Mouse (Mus musculus) lung, postnatal 4 days (tissue): ENCODE results near the gene Rai1.
A peak's percentile ranks its signal among the peaks of the same experiment; 100 is the strongest.

Experiments used
- DNase-seq, 2 experiments: peaks; one replicate each; pipeline ENCODE4 v3.0.0; 2021

Rai1 gene

DNA sequence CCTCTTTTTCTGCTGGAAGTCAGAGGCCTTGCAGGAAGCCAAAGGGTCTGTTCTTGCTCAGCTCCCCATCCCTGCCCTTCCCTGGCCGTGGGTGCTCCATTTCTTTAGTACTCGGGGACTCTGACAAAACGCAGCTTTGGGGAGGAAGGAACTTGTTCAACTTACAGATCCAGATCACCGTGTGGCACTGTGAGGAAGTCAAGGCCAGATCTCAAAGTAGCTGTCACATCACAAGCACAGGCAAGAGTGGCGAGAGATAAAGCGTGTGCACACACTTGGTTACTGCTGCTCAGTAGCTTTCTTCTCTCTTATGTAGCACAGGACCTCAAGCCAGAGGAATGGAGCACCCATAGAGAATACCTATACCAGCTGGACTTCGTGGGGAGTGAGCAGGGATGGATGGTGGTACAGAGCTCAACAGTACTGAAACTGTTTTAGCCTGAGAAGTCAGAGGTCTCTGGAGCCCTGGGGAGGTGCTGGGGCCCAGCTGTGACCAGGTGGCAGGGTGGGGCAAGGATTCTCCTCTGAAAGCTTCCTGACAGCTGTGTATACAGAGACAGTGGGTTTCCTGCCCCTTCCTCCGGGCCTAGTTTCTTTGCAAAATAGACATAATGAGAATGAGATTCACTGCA lies 5.1 kb upstream of the Rai1 start:
- no peak for DNase-seq

DNA sequence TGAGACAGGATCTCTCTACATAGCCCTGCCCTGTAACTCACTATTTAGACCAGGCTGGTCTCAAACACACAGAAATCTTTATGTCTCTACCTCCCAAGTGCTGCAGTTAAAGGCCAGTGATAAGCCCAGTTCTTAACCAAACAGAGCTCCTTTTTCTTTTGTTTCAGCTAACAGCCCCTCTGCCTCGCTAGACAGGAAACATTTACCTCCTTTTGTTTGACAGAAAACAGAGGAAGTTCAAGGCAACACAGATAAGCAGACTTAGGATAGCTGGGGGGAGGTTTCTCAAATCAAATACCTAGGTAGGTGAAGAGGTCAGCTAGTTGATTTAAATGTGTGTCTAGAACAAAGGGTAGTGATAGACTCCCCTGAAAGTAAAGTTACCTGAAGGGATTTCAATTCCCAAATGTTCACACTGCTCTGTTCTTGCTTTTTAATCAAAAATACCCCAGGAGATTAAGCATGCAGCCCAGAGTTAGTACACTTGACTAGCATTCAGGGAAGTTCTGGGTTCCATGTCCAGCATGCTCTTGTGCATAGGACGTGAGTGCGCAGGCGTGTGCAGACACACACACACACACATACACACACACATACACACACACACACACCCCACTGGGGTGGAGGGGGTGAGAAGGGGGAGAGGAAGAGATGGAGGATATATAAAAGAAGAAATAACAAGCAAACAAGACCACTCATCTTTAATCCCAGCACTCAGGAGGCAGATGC lies 3.8 kb upstream of the Rai1 start:
- DNase-seq: no peak

DNA sequence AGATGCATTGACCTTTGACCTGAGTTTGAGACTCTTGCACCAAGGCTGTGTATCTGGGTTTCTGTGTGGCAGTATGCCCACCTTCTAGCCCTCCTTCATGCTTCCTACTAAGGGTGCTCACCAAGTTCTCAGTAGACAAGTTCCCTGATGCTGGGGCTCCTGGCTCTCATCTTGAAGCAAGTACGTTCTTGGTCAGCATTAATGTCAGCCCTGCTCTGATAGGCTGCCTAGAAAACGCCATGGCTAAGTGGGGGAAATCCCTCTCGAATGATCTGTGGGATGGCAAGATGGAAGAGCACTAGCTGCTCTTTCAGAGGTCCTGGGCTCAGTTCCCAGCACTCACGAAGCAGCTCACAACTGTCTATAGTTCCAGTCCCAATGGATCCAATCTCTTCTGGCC lies 2.8 kb upstream of the Rai1 start:
- DNase-seq: no peak

DNA sequence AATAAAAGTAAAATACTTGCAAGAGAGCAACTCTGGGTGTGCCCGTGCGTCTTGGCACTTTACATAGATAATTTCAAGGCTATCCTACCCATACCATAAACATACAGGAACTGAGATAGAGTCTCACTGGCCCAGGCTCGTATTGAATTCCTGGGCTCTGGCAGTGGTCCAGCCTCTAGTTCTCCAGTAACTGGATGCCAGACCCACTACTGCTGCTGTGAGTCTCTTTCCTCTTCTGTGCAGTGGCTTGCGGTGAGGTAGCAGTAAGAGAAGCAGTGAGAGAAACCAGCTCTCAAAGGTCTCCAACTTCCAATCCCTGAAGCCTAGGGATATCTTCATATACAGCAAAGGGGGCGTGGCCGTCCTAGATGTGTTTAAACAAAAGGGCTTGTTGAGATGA lies 2.1 kb upstream of the Rai1 start:
- peak; percentile 65 to 68 for DNase-seq

DNA sequence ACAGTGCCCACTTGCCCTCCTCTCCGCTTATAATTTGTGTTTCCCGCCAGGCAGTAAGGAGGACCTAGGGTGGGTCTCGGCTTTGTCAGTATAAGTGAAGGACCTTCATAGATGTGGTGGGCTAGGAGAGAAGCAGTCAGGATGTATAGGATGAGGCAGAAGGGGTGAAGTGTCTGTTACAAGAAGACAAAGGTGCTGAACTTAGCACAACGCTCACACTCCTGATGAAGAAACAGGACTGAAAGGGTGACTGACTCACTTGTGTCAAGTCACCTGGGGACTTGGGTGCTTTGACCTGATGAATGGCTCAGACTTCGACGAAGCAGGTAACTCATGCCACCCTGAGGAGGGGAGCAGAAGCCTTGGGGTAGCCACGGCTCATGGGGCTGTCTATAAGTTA lies 1.2 kb upstream of the Rai1 start:
- no peak for DNase-seq

DNA sequence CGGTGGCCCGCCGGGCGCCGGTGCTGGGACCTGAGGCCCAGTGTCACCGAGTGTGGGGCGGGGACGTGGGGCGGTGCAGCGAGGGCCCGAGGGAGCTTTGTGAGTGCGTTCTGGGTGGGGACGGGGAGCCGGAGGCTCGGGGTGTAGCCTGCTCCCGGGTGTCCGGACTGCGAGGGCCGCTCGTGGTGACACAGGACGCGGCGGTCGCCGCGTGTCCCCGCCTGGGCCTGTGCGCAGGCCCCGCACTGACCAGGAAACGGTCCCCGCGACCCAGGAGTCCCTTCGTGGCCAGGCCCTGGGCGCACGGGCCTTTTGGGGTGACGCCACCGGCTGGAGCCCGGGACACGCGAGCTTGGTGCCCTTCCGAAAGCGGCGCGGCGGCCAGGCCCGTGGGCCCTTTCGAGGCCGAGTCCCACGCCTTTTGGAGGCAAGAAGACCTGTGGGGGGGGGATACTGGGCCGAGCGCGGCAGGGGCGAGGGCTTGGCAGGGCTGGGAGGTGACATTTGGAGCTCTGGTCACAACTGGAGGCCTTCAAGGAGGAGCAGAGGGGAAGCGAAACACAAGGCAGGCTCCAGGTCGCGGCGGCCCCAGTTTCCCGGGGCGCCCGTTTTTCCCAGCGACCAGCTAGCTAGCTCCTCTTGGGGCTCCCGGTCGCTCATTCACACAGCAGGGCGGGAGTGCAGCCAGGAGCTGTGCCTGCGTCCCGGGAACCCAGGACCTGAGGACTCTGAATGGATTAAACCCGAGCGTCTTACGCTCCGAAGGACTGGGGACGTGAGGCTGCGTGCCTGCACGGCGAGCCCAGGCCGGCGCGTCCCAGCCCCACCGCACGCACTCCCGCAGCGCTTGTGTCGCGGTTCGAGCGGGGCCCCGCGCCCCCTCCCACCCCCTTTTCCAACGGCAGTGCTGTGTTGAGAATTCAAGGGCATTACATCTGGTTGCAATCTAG lies 1.1 kb downstream of the Rai1 start:
- peak; percentile 78 to 83 for DNase-seq

DNA sequence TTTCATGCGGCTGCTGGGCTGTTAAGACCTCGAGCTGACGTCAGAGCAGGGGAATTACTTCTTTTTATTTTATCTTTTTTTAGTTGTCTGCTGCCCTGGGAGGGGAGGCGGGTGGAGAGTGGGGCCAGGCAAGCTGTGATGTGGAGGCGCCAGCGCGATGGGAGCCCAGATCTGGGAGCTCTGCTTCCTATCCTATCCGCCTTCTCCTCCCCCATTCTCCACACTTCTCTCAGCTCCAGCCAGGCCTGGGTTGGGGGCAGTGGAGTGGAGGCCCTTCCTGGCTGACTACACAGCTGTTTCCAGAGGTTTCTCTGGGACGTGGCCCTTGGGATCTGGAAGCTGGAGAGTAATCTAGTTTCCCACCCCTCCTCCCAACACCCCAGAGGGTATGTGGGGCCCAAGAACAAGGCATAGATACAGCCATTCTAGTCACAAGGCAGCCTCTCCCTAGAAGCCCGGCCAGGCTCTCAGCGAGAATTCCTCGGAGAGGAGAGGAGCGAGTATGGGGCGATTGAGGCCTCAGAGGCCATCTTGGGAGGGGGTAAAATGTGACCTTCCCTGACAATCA lies 1.8 kb downstream of the Rai1 start:
- DNase-seq: peak; percentile 57 to 72

DNA sequence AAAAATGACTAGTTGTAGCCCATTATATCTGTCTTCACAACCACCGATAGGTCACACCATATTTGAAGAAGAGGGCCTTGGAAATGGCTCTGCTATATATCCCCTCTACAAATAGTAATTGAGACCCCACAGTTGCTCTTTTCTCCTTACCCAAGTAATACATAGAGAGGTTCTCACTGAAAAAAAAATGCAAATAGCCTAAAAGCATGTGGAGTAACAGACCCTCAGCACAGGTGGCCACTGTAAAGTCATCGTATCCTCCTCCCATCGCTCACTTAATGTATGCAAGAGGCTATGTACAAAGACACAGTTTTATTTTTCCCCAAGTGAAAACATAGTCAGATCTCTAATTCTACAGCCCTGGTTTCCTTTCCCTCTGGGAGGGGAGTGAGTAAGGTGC lies 2.6 kb downstream of the Rai1 start:
- no peak for DNase-seq

DNA sequence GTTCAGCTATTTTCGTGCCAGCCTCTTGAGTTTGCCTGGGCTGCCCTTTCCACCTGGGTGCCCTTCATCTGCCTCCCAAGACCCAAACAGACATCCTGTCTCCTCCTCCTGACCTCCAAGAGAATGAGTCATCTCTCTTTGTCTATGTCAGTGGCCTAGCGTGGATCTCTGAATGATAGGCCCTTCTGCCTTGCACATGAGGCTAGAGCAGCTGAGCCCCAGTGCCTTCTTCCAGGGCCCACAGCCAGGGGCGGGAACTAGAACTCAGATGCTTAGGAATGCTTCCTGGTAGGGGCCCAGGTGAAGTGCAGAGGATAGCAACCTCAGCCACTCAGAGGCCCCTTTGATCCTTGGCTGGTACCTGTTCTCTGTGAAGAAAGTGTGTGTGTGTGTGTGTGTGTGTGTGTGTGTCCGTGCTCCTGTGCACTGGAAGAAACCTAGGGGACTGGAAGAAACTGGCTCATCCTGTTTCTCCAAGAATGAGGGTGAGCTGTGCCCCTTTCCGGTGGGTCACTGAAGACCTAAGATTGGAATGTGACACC lies 3.9 kb downstream of the Rai1 start:
- DNase-seq: peak; percentile 54 to 77

DNA sequence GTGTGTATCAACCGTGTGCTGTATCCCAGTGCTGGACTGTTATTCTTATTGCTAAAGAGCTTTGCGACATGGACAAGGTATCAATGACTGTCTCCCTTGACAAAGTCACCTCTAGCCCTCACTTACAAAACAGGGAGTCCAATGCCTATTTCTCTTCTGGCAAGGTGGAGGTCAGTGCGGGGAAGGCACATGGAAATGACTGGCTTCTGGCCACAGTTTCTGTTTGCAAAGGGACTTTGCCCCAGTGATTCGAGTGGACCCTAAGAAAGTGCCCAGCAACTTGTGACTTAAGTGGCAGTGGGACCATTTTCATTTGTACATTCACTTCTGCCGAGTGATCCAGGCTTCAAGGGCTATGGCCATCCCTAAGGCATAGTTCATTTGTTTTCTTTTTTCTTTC lies 5.6 kb downstream of the Rai1 start:
- DNase-seq: no peak

DNA sequence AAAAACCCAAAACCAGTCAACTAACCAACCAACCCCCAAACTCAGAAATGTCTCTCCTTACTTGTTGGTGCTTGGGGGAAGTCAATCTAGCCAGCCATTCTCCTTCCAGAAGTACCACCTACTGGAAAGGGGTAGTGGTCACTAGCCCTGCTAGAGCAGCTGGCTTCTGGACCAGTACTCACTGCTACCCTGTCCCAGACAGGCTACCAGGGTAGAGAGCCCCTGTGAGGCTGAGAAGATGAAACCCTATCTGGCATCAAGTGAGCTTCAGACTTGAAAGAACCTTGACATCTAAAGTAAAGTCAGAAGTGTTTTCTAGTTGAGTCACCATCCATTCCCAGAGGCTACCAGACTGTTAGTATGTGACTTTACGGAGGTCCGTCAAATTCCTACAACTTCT lies 6.8 kb downstream of the Rai1 start:
- no peak for DNase-seq

DNA sequence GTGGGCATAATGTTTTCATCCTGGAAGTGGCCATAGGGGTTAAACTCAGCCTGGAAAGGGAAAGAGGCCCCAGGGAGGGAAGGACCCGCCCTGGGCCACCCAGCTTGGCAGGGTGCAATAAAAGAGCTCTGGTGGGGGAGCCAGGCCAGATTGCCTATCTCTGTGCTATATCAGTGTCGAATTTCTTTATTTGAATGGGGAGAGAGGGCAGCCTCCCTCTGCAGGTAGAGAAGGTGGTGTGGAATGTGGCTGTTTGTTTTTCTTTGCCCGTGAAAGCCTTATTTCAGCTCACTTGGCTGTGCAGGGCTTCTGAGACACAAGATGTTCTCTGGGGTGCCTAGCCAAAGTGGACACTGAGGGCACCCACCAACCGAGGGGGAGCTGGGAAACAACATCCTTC lies 8.8 kb downstream of the Rai1 start:
- peak in 1 of 2 experiments; percentile 50 for DNase-seq

DNA sequence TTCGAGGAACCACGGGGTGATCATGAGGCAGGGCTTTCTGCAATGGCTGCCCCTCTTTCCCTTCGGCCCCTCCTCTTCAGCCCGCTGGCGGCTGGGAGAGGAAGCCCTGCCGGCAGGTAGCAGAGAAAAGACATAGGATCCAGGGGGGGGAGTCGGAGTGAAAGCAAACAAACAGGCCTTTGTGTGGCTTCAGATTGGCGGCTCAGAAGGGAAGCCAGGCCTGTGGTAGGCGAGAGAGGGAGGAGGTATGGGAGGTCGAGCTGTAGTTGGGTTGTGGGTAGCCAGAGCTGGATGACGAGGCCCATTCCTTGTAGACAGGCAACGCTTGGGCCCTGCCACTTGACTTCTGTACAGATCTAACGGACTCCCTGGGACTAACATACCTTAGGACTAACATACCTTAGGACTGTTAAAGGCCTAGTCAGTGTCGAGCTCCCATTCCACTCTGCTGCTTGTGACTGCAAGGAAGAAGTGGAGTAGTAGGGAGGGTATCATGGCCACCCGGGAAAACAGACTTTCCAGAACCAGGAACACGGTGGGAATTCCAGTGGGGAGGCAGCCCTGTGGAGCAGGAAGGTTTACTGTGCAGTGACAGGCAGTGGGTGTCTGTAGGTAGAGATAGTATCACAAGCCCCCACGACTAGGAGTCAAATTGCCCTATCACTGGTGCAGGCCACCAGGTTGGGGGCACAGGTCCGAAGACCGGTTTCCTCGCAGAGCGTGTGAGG lies 9.6 kb downstream of the Rai1 start:
- DNase-seq: peak; percentile 60 to 69

DNA sequence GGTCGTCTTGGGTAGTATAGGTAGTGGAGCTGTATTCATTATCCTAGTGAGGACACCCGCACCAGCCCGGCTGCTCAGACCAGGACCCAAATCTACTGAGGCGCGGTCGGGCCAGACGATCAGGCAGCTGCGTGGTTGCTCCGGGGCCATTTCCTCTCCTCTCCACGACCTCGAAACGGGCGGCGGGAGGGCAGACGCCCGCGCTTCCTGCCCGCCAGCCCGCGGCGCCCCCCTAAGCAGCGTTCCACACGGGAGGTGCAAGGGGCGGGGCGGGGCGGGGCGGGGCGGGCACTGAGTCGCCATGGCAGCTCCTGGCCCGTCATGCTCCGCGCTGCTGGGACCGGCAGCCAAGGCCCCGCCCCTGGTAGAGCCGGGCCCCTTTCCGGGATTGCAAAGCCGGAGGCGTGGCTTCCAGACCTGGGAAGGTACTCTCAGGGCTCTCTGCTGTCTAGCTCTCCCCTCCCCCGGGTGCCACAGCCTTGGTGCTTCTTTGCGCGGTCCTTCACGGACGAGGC lies 10.3 kb downstream of the Rai1 start:
- DNase-seq: peak; percentile 96 to 98

DNA sequence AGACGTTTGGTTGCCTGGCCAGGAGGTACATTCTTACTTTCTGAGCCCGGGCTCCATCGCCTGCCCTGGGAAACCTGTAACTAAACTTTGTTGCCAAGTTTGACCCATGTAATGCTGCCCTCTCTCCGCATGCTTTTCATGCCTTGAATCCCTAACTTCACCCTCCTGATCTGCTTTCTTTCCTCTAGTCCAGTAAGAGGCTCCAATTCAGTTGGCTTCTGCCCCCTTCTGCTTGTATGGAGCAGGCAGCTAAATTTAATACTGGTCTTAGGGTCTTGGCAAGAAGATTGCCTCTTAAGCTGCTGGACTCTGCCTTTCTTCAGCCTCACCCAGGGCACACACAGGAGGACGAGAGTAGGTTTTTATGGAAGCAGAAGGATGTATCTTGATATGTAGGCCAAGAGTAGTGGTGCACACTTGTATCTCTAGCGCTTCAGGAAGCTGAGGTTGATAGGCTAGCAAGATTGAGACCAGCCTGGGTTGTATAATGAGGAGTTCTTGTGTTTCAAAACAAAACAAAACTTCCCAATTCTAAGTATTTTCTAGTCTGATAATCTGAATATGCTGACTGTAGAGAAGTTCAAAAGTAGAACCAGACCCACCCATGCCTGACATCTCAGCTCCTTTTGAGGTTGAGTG lies 10.9 kb downstream of the Rai1 start:
- no peak for DNase-seq

DNA sequence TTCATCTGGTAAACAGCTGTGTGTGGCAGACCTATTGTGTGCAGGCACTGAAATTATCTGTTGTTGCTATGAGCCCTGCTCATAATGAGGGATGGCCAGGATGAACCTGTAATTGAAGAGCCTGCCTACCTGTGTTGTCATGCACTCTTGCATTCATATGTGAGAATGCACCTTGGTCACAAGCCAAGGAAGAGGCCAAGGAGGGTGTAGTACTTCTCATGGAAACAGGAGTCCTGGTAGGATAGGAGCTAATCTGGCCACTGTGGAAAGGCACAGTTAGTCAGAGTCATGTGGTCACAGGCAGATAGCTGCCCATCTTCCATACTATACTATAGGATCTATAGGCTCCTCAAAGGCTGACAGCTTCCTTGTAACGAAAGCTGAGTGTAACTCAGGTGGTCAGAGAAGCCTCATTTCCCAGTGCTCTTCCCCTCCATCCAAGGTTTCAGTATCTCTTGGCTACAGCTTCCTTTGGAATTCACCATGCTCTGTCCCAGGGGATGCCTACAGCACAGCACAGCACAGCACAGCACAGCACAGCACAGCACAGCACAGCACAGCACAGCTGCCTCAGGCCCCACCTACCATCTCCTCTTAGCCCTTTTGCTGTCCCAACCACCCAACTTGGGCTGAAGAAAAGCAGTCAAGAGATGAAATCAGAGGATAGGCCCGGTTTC lies 15.9 kb downstream of the Rai1 start:
- DNase-seq: no peak

DNA sequence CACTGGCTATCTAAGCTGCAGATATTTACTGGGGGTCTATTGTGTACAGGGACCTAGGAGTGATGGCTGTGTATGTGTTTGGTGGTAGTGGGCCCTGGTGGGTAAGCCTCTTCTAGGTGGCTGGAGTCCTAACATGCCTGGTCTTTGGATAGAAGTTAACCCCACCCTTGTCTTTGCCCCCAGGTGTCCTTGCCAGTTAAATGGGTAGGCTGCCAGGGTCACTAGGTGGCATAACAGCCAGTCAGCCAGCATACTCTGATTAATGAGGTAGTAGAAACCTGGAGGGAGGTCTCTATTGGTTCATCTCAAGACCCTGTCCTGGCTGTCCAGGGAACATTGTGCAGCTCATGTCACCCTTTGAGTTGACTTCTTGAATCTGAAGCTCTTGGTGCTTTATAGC lies 17.8 kb downstream of the Rai1 start:
- DNase-seq: no peak

DNA sequence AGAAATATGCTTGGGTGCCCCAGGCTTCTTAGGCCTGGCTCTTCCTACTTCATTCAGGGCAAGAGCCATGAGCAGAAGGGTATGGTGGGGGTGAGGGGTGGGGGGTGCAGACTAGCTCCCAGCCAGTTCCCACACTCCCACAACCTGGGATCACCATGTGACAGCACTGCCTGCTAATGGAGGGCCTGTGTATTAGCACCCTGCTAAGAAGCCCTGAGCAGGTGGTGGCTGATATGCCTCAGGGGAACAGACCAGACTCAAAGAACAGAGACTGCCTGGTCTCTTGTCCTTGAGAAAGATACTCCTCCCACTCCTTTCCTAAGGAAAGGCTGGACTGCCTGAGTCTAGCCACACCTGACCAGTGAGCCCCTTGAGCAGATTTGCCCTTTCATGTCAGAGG lies 22.2 kb downstream of the Rai1 start:
- peak in 1 of 2 experiments; percentile 24 for DNase-seq

DNA sequence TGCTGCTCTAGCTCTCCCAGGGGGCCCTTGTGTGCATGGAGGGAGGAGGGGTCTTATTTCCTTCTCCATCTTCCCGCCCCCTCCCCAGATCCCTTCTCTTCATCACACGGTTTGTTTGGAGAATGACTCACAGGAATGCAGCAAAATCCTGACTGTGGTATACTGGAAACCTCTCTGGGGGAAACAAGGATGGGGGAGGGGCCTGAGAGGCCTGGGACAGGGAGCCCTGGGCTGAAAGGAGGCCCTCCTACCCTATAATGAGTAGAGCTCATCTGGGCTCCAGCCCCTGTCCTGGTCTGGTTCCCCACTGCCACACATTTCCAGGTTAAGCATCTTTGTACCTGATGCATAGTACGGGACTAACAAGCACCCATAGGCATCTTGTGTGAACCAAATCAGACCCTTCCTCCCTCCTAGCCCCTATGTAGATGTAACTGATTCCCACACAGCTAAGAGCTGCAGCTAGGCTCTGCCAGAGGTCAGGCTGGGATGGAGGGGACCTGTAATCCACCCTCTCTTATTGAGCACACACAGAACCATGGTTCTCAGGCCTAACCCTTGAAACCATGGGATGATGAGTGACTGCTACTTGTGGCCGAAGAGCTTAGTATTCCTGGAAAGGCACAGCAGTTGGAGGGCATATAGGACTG lies 23.2 kb downstream of the Rai1 start:
- DNase-seq: no peak

DNA sequence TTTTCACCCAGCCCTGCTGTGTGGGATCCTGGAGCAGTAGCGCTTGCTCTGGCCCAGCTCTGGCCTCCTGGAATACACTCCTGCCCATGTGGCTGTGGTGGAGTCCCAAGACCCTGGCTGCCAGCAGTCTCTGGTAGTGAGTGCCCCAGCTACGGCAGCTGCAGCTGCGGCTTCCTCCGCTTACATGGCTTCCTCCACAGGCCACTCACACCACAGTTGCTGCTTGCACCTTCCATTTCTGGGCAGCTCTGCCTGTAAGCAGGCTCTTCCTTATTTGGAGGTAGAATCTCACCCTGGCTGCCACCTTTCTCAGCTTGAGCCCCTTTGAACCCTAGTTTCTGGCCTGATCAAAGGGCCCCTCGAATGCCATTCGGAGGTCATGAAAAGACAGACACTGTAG lies 25.7 kb downstream of the Rai1 start:
- no peak for DNase-seq
